Comparison of ENCODE assay signal across 14 mouse cellular contexts in genomic region chr10:115012922-115013321, GRCm38 (mm10).
DNase-seq lines count a peak whose midpoint lies in the region; ATAC-seq lines count a peak whose summit lies in the region.
"Had no signal": no experiment of that assay in that cellular context is flagged by ENCODE, and none has a peak within 500 bp of the region (broad histone marks: within the 10 kb centered on the region; RNA-seq: fewer than 3 reads in every experiment).

No protein-coding gene starts in this region.

- H3K27ac ChIP-seq in limb, embryonic 13.5 days = no peak overlapping the region
- H3K27ac ChIP-seq in limb, embryonic 10.5 days = no peak overlapping the region
- H3K27ac ChIP-seq in hindbrain, embryonic 15.5 days (replicated peaks) = peak overlapping the region; percentile 34; the same call in 1 of the 2 replicates
- 0 out of 2 replicates have a peak overlapping the region, but pooled peaks have one; percentile 6 for H3K27ac ChIP-seq in neural tube, embryonic 15.5 days (replicated peaks)
- H3K27ac ChIP-seq: stomach, embryonic 15.5 days had no signal

- H3K9me3 ChIP-seq in limb, embryonic 13.5 days = no peaks in the 10 kb centered on the region
- H3K9me3 ChIP-seq in limb, embryonic 10.5 days (replicated peaks) = no peaks in the 10 kb centered on the region
- H3K9me3 ChIP-seq in hindbrain, embryonic 15.5 days = no peaks in the 10 kb centered on the region
- no peaks in the 10 kb centered on the region for H3K9me3 ChIP-seq in neural tube, embryonic 15.5 days (replicated peaks)
- H3K9me3 ChIP-seq: stomach, embryonic 15.5 days had no signal

- H3K4me1 ChIP-seq in limb, embryonic 13.5 days = peaks cover 10% of the 10 kb centered on the region
- H3K4me1 ChIP-seq in limb, embryonic 10.5 days = peaks cover 8% of the 10 kb centered on the region
- H3K4me1 ChIP-seq in hindbrain, embryonic 15.5 days (replicated peaks) = peaks cover 14% of the 10 kb centered on the region; the same call in 1 of the 2 replicates
- peaks cover 14% of the 10 kb centered on the region for H3K4me1 ChIP-seq in neural tube, embryonic 15.5 days
- H3K4me1 ChIP-seq: stomach, embryonic 15.5 days had no signal

- peak overlapping the region; percentile 58 for H3K4me2 ChIP-seq in limb, embryonic 13.5 days (replicated peaks)
- H3K4me2 ChIP-seq in hindbrain, embryonic 15.5 days = peak overlapping the region; percentile 32
- peak overlapping the region; percentile 41 for H3K4me2 ChIP-seq in neural tube, embryonic 15.5 days

- H3K4me3 ChIP-seq in limb, embryonic 13.5 days = no peak overlapping the region
- H3K4me3 ChIP-seq in limb, embryonic 10.5 days = no peak overlapping the region
- H3K4me3 ChIP-seq in hindbrain, embryonic 15.5 days = no peak overlapping the region
- H3K4me3 ChIP-seq in neural tube, embryonic 15.5 days (replicated peaks) = no peak overlapping the region
- H3K4me3 ChIP-seq: erythroblast, embryonic 14.5 days; stomach, embryonic 15.5 days had no signal

- no peak overlapping the region for H3K9ac ChIP-seq in limb, embryonic 13.5 days
- no peak overlapping the region for H3K9ac ChIP-seq in hindbrain, embryonic 15.5 days
- no peak overlapping the region for H3K9ac ChIP-seq in neural tube, embryonic 15.5 days (replicated peaks)
- H3K9ac ChIP-seq: liver, postnatal 0 days; stomach, embryonic 15.5 days had no signal

- ATAC-seq in limb, embryonic 13.5 days (ENCODE audit: low FRiP score, low read depth) = peak; percentile 51
- ATAC-seq in hindbrain, embryonic 15.5 days (ENCODE audit: low FRiP score, low read depth) = peak; percentile 80
- no peak for ATAC-seq in neural tube, embryonic 15.5 days (ENCODE audit: low FRiP score)
- ATAC-seq: liver, postnatal 0 days had no signal

- H3K36me3 ChIP-seq in limb, embryonic 13.5 days = no peaks in the 10 kb centered on the region
- no peaks in the 10 kb centered on the region for H3K36me3 ChIP-seq in limb, embryonic 10.5 days
- no peaks in the 10 kb centered on the region for H3K36me3 ChIP-seq in hindbrain, embryonic 15.5 days
- no peaks in the 10 kb centered on the region for H3K36me3 ChIP-seq in neural tube, embryonic 15.5 days
- H3K36me3 ChIP-seq: stomach, embryonic 15.5 days had no signal

- no peak for DNase-seq in limb, embryonic 10.5 days (ENCODE audit: low spot score)
- DNase-seq in cerebellum, adult 9-11 months = peak; percentile 95
- no peak for DNase-seq in T-cell, adult 2 months (ENCODE audit: low spot score)
- DNase-seq in gastrocnemius, postnatal 4 days (ENCODE audit: low spot score in 2 of 2) = no peak
- DNase-seq in left cerebral cortex, adult 11 months (ENCODE audit: low spot score) = no peak
- DNase-seq: gastrocnemius, postnatal 25 days; kidney, adult 11 months; kidney, postnatal 4 days; liver, postnatal 0 days had no signal

- WGBS in limb, embryonic 13.5 days = 55% methylated on average over 6 of the region's 6 CpGs
- WGBS in limb, embryonic 10.5 days = 86% methylated on average over 6 of the region's 6 CpGs
- WGBS in hindbrain, embryonic 15.5 days = 53% methylated on average over 6 of the region's 6 CpGs
- WGBS in neural tube, embryonic 15.5 days = 59% methylated on average over 6 of the region's 6 CpGs

- no peaks in the 10 kb centered on the region for H3K27me3 ChIP-seq in limb, embryonic 13.5 days
- H3K27me3 ChIP-seq in limb, embryonic 10.5 days (ENCODE audit: low read depth, poor library complexity, severe bottlenecking) = no peaks in the 10 kb centered on the region
- no peaks in the 10 kb centered on the region for H3K27me3 ChIP-seq in hindbrain, embryonic 15.5 days
- H3K27me3 ChIP-seq in neural tube, embryonic 15.5 days (replicated peaks) = no peaks in the 10 kb centered on the region
- H3K27me3 ChIP-seq: stomach, embryonic 15.5 days had no signal

Comparison
In these comparisons a context has a peak if more than half of its experiments do, and no peak if none do; other contexts are left out.
1. H3K27ac ChIP-seq: peak in hindbrain, embryonic 15.5 days (single experiment) and neural tube, embryonic 15.5 days (single experiment); none in limb, embryonic 13.5 days (single experiment) and limb, embryonic 10.5 days (single experiment).
2. Peak in every context shown above with its lines, with median percentiles within 50 percentile points of each other: H3K4me2 ChIP-seq.